Mouse (Mus musculus) brain, adult 10 weeks (tissue): Measurements from ENCODE around the gene Ppip5k2. TPM values are rescaled to one million over a fixed set of nuclear protein-coding genes. Genes with fewer than 3 reads are reported as not detected.

ENCODE experiments used
- polyA plus RNA-seq: library from polyadenylated mRNA; stranded (reverse); fragments of 350-450 nt; fragmentation: Illumina TruSeq; extraction: RNeasy Lipid Tissue Mini Kit (QIAGEN cat#74804); gene quantifications from one replicate; pipeline ENCODE4 v1.2.3, GENCODE M21; 2015; ENCODE audit warnings: low read depth, low replicate concordance

Gene Ppip5k2
- polyA plus RNA-seq = 16.7 TPM

DNA sequence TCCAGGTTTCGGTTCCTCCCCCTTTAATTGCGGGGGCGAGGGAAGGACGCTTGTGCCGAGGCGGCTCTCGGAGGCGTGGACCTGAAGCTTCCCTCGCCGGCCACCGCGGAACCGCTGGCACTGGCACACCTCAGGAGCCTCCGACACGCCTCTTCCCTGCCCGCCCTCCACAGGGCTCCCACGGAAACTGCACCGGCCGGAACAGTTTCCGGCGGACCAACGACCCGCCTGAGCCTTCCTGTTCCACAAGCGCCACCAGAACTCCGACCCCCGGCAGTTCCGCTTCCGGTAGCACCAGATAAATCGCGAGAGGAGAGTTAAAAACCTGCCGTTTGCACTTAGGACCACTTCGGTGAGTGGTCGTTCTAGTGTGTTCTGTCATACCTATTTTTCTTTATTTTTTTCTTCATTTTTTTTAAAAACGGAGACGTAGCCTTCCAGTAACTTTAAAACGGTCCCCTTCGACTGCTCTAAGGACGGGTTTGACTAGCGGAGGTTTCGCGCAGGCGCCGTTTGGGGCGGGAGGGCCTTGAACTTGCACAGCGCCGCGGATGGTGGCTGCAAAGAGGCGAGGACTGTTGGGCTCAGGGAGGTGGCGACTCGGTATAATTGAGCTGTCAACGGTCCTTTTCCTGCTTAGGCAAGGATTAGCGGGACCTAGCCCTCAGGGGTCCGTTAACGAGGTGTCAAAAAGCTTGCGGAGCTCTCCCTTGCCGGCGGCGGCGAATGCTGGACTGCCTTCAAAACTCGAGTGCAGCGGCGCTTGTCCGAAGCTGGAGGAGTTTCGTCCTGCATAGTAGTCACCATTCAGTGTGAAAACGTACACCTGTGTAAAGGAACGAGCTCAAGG is at the start of gene Ppip5k2, which contains the start of gene Gin1:
Gene Ppip5k2 (minus strand): TSS at position 508 of the 850 bp plus-strand sequence.
Gene Gin1 (plus strand): TSS at position 269 of the 850 bp plus-strand sequence.

DNA sequence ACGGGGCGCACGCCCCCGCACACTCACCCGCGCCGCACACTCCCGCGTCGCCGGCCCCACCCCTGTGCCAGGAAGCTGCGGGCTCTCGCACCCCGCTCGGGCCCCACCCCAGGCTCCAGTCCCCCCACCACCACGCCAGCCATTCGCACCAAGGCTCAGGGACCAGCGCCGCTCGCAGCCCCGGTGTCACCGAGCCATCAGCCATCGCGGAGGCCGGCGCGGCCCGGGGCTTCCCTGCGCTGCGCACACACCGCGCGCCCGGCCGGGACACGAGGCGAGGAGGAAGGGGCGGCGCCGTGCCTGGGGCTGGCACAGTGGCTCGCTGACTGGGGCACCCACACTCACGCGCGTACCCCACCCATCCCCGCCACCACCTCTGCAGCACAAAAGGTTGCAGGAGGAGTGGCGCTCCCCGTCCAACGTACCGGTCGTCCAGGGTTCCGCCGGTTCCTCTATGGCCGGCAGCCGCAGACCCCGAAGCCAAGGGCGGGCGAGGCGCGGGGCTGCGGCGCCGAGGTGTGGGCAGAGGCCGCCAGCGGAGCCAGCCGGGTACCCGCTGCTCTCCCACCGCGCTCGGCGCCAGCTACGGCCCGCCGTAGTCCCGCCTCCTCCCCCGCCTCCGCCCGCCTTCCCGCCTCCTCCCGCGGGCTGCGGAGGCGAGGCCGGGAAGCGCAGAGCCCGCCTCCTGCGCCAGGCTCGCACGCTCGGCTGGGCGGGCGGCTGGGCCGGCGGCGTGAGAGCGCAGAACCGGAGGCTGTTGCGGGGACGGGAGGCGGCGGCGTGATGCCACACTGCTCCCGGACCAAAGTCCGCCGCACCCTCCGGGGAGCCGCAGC is 108.6 kb downstream of the Ppip5k2 start, which contains the start of gene D1Ertd622e:
Gene D1Ertd622e (minus strand): TSS at position 669 of the 836 bp plus-strand sequence.

Other genes with a start within 250 kb of the Ppip5k2 start
- 65.9 TPM for gene D1Ertd622e, start 108.3 kb downstream of the Ppip5k2 start, polyA plus RNA-seq
- 15.0 TPM for gene Gin1, start 239 bp downstream of the Ppip5k2 start, polyA plus RNA-seq